Mouse (Mus musculus) erythroblast, embryonic 14.5 days (primary cell): ENCODE measurements at regions not wholly inside any gene's neighbourhood (a gene's known extent, or its start where the extent isn't known, plus 50 kb on each side); places are given as distances from the start of the nearest gene placed in this dataset.

ENCODE experiments used
- GATA1 ChIP-seq: IDR thresholded peaks from 2 replicates; pipeline ENCODE4 v1.6.1; 2012; ENCODE audit warnings: low read length, inconsistent platforms, mixed read lengths
- TAL1 ChIP-seq: IDR thresholded peaks from 3 replicates; pipeline ENCODE4 v1.6.1; 2012; ENCODE audit warnings: low read length, inconsistent platforms, mixed read lengths

GRCm38 (mm10) chr17:50365396-50365795, 72.0 kb upstream of the Dazl start:
- TF ChIP-seq GATA1: no peak
- no peak for TF ChIP-seq TAL1
